Mouse (Mus musculus) T-helper 2 cell (primary cell): ENCODE results near the gene Serpinb9.
"Not testable (repeated sequence)": the region's sequence is repeated elsewhere in the genome, so short reads cannot be mapped to it uniquely, and the experiment has no call there.

Experiments used
- in situ Hi-C: fragments of 300-600 bp; cut with MboI, MseI; formaldehyde crosslinking; loops from one replicate; pipeline ENCODE4 v1.15.1; 2025; ENCODE audit warnings: high pct_unique_total_duplicates

Serpinb9 gene

GRCm38 (mm10) chr13:33002950-33003349 is at the start of gene Serpinb9:
Gene Serpinb9 (plus strand): TSS chr13:33003250.
- in situ Hi-C loops = loop anchor here (5.0 to 10.0 kb wide), 3 partner anchors 72 to 1152 kb away; partner anchors contain the start of gene Serpinb1b

GRCm38 (mm10) chr13:32956537-32956936 is 46.5 kb upstream of the Serpinb9 start:
- in situ Hi-C loops = no loop called here

GRCm38 (mm10) chr13:32957917-32958316 is 45.1 kb upstream of the Serpinb9 start:
- in situ Hi-C loops = no loop called here

GRCm38 (mm10) chr13:32958521-32958920 is 44.5 kb upstream of the Serpinb9 start:
- in situ Hi-C loops = not testable (repeated sequence)

GRCm38 (mm10) chr13:32963990-32964753 is 38.9 kb upstream of the Serpinb9 start:
- in situ Hi-C loops = loop anchor here (10.0 kb wide), 1 partner anchor 1139 kb away; no protein-coding TSS in a partner anchor

- in situ Hi-C loops = loop anchor here (5.0 to 10.0 kb wide), 2 partner anchors 63 to 1140 kb away; no protein-coding TSS in a partner anchor
These were observed 37.9 kb upstream of the Serpinb9 start, which contains the start of gene Serpinb6b for GRCm38 (mm10) chr13:32964989-32965811. Gene Serpinb6b (plus strand): TSS chr13:32965209.

GRCm38 (mm10) chr13:32966116-32966515 is 36.9 kb upstream of the Serpinb9 start:
- in situ Hi-C loops = loop anchor here (5.0 to 10.0 kb wide), 2 partner anchors 64 to 1141 kb away; no protein-coding TSS in a partner anchor

GRCm38 (mm10) chr13:32967233-32967632 is 35.8 kb upstream of the Serpinb9 start:
- in situ Hi-C loops = loop anchor here (5.0 to 10.0 kb wide), 2 partner anchors 65 to 1142 kb away; no protein-coding TSS in a partner anchor

GRCm38 (mm10) chr13:32968353-32968984 is 34.6 kb upstream of the Serpinb9 start:
- in situ Hi-C loops = loop anchor here (5.0 to 10.0 kb wide), 2 partner anchors 66 to 1144 kb away; no protein-coding TSS in a partner anchor

- in situ Hi-C loops = loop anchor here (5.0 to 10.0 kb wide), 2 partner anchors 67 to 1144 kb away; no protein-coding TSS in a partner anchor
These were observed 33.9 kb upstream of the Serpinb9 start for GRCm38 (mm10) chr13:32968996-32969640.

- in situ Hi-C loops = loop anchor here (5.0 to 10.0 kb wide), 2 partner anchors 67 to 1145 kb away; no protein-coding TSS in a partner anchor
These were observed 33.4 kb upstream of the Serpinb9 start for GRCm38 (mm10) chr13:32969641-32970040.

- in situ Hi-C loops = no loop called here
These were observed 32.3 kb upstream of the Serpinb9 start for GRCm38 (mm10) chr13:32970776-32971175.

- in situ Hi-C loops = no loop called here
These were observed 28.8 kb upstream of the Serpinb9 start for GRCm38 (mm10) chr13:32974268-32974667.

- in situ Hi-C loops = no loop called here
These were observed 28.1 kb upstream of the Serpinb9 start for GRCm38 (mm10) chr13:32974889-32975460.

GRCm38 (mm10) chr13:32975710-32976109 is 27.3 kb upstream of the Serpinb9 start:
- in situ Hi-C loops = no loop called here

- in situ Hi-C loops = loop anchor here (5.0 kb wide), 1 partner anchor 100 kb away; no protein-coding TSS in a partner anchor
These were observed 20.5 kb upstream of the Serpinb9 start for GRCm38 (mm10) chr13:32982556-32983042.

- in situ Hi-C loops = no loop called here
These were observed 16.8 kb upstream of the Serpinb9 start for GRCm38 (mm10) chr13:32986256-32986655.

- in situ Hi-C loops = loop anchor here (10.0 kb wide), 1 partner anchor 1881 kb away; the partner anchor contains the start of gene Prpf4b
These were observed 9.7 kb upstream of the Serpinb9 start for GRCm38 (mm10) chr13:32993152-32993893.

GRCm38 (mm10) chr13:32993894-32994242 is 9.2 kb upstream of the Serpinb9 start:
- in situ Hi-C loops = loop anchor here (10.0 kb wide), 1 partner anchor 1881 kb away; the partner anchor contains the start of gene Prpf4b
